Mouse (Mus musculus) kidney, adult 18-20 months (tissue): ENCODE data around the gene Txndc5.

Experiments
- DNase-seq: peaks from one replicate; pipeline ENCODE4 v3.0.0; 2021

The Txndc5 gene

DNA sequence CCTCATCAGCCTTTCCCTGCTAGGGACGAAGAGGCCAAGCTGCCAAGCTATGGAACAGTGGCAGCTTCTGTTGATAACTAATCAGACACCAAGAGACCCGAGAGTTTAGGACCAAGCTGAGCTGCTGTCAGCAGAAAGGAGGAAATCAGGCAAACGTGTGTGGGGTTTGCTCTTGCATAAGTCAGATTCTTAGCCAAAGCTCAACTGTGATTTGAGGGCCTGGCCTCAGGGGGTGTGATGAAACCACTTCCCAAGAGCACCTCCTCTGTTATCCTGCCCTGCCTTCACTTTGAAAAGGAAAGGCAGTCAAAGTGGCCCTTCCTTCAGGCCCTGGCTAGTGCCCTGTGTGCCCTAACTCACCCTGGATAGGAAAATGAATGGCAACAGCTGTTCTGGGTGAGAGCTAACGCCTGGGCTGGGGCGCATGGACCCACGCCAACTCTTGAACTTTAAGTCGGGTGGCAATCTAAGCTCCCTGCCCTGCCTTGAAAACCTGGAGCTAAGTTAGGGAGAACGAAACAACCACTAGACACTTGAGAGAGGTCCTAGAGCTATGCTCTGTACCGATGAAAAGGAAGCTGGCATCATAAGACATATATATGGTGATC is at the start of gene Txndc5:
Gene Txndc5, minus strand, starts transcription at position 138 of the 608 bp plus-strand sequence.
- no peak for DNase-seq

DNA sequence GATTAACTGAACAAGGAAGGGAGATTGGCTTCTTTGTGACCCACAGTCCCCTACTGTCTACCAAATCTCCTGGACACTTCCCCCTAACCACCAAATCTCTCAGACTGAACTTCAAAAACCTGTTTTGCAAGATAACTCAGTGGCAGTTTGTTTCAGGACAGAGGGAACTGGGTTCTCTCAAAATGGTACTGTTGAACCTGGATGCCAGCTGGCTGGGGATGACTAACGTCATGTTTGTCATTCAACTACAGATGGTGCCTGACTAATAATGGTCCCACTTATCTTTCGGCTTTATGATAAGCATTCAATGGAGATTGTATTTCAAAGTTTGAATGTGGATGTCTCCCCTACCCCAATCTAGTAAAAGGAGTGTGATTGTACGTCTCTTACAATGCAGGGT is 46.0 kb upstream of the Txndc5 start:
- DNase-seq = no peak

DNA sequence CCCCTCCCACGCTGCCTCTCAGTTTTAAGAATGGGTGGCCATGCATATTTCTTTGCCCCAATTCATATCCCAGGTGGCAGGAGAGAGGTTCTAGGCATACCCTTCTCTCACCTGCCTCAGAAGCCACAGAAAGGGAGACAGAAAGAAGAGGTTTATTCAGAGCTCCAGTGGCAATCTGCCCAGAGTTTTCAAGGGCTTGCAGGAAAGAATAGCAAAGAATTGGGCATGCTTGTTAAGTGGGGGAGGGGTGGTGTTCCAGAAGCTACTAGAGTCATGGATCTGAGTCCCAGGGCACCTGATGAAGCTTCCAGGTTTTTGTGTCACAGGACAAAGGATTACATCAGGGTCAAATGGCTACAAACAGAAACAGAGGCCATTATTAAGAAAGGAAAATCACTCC is 44.7 kb upstream of the Txndc5 start:
- no peak for DNase-seq

DNA sequence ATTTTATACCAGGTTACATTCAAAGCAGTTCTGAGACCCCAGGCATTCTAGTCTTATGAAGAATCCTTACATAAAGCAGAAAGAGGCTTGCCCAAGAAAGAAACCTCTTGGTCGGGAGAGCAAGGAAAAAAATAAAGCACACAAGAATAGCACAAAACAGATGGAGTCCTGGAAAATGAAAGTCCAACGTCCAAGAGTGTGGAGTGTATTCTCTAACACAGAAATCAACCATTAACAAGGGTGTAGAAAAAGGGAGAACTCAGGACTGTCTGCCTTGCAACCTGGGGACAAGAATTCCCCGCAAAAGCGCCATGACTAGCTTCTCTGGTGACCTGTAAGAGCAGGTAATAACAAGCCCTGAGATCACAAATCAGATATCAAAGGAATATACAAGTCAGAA is 36.6 kb upstream of the Txndc5 start:
- peak; percentile 13 for DNase-seq

DNA sequence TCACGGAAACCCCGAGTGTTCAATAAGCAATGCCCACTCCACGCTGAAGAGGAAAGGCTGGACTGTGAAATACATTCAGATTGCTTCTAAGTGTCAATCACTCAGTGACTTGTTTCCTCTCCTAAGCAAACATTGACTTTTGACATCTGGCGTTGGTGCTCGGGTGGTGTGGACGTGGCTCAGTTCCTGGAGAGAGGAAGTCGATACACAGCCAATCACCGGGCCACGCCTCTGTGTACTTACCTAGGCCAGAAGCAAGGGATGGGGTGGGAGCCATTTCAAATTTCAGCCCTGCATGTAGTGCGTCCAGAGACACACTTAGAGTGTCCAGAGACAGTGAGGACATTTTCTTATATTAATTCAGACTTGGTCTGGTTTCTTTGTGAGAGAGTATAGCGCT is 26.0 kb upstream of the Txndc5 start:
- DNase-seq = no peak

DNA sequence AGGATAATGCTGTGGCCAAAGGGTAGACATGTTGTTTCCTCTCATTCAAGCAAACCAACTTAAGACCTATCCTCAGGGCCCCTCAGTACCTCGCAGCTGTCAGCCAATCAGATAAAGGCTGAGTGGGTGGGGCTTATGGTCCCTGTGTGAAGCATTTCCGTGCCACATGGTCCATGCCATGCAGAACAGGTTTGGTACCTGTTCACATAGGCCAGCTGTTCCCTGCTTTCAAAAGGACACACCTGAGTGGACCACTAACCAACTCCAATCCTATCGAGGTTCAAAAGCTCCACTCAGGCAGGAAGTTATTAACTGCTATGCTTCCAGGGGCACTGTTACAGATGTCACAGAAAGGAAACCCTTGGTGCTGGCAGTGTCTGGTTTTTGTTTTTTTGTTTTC is 25.6 kb upstream of the Txndc5 start:
- DNase-seq = no peak

DNA sequence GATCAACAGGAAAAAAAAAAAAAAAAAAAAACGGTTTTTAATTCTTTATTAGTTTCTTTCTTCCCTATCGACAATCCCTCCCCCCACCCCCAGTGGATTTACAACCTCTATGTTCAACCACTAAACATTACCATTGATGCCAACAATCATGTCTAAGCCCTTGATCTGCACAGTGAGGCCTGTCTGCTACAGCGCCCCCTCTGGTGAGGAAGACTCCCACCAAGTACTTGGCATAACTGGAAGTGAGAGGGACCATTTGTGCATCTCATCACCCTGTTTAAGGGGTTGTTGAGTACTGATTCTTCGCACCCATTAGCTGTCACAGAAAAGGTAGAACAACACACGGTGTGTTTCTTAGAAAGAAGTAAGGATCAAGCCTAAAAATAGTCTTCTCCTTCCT is 20.1 kb upstream of the Txndc5 start:
- no peak for DNase-seq

DNA sequence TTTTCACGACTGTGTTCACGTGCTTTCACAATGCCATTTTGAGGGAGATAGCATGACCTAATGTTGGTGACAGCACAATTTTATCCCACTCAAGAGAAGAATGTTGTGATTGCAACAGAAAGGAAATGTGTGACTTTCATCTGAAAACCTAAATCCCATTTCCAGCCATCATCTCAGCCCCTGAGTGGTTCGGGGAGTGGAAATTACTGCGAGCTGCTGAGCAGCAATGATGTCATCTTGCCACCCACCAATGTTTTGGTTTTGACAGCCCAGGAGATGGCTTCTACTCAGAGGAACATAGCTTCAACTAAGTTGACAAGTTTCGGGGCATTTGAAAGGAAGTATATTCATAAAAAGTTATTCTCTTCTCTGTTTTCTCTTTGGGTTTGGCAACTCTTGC is 19.1 kb upstream of the Txndc5 start:
- no peak for DNase-seq

DNA sequence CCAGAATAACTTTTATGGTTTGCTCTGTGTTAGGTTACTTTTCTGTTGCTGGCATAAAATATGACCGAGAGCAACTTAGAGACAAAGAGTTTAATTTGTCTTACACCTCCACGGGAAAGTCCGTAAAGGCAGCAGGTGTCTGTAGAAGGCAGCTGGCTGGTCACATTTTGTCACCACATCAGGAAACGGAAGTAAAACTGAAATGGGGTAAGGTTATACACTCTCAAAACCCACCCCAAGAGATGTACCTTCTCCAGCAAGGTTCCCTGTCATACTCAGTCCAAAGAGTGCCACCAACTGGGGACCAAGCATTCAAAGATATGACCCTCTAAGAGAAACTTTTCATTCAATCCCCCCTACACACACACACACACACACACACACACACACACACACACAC is 18.1 kb upstream of the Txndc5 start:
- no peak for DNase-seq

DNA sequence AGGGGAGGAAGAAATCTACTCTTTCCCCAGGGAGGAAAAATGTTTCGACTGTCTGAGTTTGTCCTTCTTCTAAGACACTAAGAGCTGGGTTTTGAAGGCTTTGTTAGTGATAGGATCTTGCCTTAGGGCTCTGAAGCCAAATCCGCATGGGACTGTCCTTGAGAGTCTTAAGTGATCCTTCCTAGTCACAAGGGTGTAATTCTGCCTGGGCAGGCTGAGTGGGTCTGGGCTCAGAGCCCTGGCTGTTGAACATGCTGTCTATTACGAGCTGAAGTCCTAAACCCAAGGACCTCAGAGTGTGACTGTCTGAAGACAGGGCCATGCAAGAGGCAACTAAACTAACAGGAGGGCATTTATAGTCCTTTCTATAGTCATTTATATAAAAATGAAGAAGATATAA is 16.8 kb upstream of the Txndc5 start:
- no peak for DNase-seq

DNA sequence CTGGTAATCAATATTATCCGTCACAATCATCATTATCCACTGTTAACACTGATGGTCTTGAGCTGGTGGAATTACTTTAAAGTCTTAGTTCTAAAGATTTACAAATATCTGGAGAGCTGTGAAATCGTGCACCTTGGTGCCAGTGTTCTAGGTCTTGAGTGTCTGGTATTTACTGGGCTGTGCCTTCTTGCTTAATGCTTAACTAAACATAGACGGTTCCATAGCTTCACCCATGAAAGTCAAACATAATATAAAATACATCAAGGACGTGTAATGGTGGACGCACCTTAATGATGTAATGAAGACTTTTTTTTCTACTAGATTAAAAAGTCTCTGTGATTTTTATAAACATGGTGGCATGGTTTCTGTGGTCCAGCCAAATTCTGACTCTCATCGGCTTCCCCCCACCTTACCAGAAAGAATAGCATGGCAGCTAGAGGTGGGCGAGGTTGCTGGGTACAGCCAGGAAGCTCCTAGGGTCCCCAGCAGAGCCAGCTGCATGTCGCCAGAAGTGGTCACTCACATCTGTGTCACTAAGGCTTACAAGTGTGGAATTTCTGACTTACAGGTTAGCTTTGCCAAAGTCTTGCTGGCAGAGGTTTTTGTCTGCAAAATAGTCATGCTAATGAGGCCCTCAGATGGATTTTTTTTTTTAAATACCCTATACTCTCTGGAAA is 16.3 kb upstream of the Txndc5 start:
- DNase-seq = no peak

DNA sequence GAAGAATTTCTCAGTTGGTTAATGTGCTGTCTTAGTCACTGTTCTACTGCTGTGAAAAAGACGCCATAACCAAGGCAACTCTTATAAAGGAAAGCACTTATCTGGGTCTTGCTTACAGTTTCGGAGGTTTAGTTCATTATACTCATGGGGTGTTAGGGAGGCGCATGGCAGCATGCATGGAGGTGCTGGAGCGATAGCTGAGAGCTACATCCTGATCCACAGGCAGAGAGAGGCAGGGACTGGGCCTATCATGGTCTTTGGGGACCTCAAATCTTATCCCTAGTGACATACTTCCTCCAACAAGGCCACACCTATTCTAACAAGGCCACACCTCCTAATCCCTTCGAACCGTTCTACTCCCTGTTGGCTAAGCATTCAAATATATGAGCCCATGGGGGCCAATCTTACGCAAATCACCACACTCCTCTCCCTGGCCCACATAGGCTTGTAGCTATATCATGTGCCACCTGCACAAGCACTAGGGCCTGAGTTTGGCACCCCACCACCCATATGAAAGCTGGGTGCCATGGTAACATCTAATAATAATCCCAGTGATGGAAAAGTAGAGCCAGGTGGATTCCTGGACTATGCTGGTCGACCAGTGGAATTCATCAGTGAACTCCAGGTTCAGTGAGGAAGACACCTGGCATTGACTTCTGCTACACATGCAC is 15.0 kb upstream of the Txndc5 start:
- DNase-seq = no peak

DNA sequence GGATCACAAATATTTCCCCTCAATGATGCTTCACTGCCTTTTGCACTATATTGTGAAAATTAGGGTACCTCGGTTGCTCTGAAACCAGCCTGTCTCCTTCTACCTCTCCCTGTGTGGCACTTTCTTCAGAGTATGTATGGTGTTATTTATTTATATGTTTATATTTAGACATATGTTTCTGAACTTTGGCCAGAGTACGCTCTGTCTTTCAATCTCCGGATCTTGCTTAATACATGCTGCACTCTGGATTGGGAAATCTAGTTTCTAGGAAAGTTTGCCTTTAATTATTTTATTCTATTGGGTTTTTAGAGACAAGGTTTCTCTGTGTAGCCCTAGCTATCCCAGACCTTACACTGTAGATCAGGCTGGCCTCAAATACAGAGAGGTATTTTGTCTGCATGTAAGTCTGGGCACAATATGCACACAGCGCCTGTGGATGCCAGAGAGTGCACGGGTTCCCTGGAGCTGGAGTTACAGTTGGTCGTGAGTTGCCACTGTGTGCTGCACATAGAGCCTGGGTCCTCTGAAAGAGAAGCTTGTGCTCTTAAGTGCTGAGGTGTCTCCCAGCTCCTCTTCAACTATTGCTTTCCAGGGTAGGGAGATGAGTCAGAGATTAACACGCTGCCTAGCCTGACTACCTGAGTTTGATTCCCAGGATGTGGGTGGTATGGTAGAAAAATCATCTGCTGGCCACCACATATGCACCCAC is 10.7 kb upstream of the Txndc5 start:
- no peak for DNase-seq

DNA sequence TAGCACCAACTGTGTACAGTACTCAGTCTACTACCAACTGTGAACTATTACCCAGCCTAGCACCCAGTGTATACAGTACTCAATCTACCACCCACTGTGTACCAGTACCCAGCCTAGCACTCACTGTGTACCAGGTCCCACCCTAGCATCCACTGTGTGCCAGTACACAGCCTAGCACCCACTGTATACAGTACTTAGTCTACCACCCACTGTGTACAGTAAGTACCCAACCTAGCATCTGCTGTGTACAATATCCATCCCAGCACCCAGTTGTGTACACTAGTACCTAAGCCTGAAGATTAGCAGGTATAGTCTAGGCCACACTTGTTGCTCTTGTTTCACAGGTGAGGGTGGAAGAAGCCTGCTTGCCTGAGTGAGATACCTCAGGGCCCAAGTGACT is 8.9 kb upstream of the Txndc5 start:
- DNase-seq = no peak

DNA sequence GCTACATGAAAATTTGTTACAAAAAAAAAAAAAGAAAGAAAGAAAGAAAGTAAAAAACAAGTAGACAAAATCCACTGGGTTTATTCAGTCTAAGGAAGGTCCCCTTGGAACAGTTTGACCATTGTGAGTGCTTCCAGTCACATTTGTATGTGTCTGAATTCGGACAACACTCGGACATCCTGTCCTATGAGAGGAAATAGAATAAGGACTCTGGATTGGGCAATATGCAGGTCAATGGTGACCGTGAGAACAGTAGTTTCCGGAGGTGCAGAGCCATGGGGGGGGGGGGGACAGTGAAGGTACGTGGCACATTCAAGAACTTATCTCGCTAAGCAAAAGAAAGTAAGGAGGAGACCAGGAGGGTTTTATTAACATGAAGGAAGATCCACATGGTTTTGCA is 6.1 kb upstream of the Txndc5 start:
- DNase-seq = no peak

DNA sequence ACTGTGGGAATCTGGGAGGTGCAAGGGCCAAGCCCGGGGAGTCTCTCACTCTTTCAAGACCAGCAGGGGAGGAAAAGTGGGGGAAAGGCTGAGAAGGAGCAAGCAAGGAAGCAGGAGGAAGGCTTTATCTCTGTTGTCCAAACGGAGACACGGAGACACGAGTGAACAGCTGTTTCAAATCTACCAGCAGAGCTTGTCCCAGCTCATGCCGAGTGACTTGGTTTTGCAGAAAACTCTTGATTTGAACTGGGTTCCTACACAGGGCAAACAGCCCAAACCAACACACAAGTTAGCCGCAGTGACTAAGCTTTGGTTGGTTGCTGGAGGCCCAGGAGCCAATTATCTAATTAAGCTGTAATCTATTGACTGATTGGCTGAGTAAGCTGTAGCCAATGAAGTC is 5.4 kb upstream of the Txndc5 start:
- no peak for DNase-seq

DNA sequence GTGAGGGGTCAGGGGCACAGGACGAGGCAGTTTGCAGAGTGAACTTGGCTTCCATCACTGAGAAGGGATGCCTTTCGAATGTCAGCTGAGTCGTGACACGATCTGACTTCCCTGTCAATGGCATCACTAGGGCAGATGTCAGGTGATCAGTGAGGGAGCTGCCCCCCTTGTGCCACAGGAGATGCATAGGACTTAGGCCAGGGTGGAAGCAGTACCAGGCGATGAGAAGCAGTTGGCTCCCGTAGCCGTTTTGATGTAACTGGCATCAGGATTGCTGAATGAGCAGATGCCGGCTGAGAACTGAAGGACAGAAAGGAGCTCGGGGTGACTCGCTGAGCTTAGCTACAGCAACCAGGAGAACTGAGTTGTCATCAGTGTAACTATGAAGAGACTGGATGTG is 4.8 kb upstream of the Txndc5 start:
- DNase-seq = no peak

DNA sequence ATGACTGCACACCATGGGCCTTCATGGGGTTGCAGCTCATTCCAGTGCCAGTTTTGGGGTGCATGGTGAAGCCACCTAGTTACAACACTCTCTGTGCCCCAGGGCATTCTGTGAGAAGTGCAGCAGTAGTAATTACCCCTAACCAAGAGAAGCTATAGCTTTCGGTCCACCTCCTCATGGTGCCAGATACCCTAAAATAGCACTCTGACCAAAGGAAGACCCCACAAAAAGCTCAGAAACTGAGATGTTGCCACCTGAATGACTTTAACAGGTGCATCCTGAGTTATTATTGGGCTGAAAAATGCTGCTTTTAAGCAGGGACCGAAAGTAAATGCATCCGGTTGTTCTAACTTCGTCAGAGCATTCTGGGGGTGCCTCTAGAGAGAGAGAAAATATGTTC is 2.9 kb upstream of the Txndc5 start:
- DNase-seq = no peak

DNA sequence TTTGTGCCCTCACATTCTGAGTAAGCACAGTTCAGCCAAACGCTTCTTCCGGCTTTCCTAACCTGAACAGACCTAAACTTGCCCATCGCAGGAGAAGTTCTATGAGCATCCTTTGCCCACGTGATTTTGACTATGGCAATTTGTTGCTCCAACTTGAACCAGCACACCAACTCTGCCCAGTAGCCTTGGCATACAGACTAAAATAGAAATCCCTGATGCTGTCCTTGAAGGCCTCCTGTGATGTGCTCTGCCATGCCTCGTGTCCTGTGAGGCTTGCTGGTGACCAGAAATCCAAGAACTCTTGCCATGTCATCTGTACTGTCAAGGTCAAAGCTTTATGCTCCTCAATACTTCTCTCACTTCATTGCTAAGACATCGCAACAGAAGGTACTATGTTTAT is 952 bp upstream of the Txndc5 start:
- DNase-seq = no peak

DNA sequence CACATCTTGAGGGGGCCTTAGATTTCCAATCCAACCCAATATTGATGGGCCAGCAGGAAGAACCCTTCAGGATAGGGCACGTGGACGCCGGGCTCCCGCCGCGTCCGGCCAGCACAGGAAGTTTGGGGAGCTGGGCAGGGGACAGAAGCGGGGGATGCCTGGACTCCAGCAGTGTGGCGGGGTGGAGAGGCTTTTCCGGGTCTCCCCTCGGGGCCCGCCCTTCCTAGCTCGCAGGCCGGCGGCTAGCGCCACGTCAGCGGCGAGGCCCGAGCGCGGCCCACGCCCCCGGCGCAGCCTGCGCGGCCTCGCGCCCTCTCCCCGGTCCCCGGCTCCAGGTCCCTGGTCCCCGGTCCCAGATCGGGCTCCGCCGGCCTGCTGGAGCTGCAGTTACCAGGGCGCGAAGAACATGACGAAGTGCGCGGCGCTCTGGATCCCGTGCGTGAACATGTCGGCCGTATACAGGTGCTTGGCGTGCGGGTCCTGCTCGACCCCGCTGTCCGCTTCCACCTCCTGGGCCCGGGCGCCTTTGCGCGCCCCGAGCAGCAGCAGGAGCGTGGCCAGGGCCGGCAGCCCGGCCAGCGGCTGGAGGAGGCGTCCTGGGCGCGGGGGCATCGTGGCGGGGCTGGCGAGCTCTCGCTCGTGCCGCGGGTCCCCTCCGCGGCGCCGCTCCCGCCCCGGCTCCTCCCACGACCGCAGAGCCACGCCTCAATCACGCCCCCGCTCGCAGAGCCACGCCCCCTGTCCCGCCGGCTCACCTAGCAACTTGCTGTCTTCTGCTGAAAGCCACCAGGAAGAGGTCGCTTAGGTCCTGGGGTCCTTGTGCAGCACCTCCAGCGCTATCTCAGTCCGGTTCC is 600 bp downstream of the Txndc5 start:
- DNase-seq = peak; percentile 93

DNA sequence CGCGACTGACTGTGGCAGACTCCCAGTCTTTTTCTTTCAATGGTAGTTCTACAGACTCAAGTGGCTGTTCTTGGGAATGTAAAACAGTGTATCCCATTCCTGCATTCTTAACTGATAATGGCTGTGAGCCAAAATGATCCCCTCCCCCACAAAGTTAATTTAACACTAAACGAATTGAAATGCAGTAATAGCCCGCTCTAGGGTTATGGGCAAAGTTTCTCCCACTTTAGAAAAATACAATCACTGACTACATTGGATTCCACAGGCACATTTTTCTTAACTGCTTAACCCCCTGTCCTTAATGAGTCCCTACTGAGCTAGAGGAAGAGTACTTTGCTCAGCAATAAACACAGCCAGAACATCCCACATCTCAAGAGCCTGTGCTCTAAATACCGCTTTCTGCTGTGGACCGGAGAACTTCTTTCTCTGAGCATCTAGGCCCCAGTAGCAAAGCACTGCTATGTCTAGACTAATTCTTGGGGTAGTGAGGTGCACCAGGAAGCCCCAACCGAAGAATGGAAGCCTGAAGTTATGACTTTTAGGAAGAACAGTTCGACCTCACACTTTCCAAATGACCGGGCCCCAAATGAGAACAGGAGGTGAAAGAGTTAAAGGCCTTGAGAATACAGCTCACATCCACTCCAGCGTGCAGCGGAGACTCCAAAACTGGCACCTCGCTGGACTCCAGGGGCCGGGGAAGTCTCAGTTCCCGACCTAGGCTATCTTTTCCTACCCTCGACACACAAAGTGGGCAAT is 1.4 kb downstream of the Txndc5 start:
- DNase-seq = no peak

DNA sequence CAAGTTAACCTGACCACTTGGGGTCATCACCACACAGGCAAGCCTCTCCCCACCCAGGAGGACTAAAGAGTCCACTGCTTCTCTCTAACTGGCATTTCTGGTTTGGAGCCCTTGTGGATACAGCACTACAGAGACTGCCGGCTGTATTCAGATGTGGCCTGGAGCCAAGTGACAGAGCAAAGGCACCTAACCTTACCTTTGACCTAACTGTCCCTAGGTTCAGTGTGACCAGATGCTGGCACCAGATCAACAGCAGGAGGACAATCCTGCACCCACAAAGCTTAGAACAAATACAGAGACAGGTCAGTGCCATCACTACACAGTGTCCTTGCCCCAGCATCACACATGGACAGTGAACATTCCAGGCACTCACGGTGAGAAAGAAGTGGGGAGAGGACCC is 2.5 kb downstream of the Txndc5 start:
- peak; percentile 43 for DNase-seq
